Mouse (Mus musculus) lung, adult 2 months (tissue): ENCODE data around the gene Tat.

Experiments used
- CTCF ChIP-seq: fragments of 200-500 bp; IDR thresholded peaks from 2 replicates; pipeline ENCODE4 v1.5.1; 2011; ENCODE audit warnings: mild to moderate bottlenecking, low read length, control low read depth; ENCODE audit not compliant: insufficient read depth
- POLR2A ChIP-seq: fragments of 200-500 bp; IDR thresholded peaks from 2 replicates; pipeline ENCODE4 v1.6.1; 2011; ENCODE audit warnings: low read depth, mild to moderate bottlenecking, control low read depth, low read length, borderline replicate concordance; ENCODE audit errors: extremely low read depth

DNA sequence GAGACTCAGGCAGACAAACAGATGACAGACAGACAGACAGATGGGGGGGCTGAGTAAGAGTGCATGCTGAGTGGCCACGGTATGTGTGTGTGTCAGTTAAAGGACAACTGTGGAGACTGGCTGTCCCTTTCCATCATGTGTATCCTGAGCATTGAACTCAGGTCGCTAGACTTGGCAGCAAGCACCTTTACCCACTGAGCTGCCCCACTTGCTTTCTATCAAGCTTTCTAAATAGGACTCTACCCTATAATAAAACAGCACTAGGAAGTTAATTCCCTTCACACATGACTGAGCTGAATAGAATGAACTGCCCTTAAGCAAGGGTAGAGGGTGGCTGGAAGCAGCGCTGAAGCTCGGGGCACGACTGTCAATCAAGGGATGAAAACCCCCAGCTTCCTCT lies 1.9 kb downstream of the Tat start:
- TF ChIP-seq POLR2A (no peak), CTCF (no peak)
